Mouse (Mus musculus): ENCODE data around the gene Zdhhc22. TPM values are rescaled to one million over a fixed set of nuclear protein-coding genes. Genes with fewer than 3 reads are reported as not detected.

Zdhhc22 gene
- total RNA-seq (2015) = not detected in 2 replicates
- not detected in 2 replicates for total RNA-seq (2017)

DNA sequence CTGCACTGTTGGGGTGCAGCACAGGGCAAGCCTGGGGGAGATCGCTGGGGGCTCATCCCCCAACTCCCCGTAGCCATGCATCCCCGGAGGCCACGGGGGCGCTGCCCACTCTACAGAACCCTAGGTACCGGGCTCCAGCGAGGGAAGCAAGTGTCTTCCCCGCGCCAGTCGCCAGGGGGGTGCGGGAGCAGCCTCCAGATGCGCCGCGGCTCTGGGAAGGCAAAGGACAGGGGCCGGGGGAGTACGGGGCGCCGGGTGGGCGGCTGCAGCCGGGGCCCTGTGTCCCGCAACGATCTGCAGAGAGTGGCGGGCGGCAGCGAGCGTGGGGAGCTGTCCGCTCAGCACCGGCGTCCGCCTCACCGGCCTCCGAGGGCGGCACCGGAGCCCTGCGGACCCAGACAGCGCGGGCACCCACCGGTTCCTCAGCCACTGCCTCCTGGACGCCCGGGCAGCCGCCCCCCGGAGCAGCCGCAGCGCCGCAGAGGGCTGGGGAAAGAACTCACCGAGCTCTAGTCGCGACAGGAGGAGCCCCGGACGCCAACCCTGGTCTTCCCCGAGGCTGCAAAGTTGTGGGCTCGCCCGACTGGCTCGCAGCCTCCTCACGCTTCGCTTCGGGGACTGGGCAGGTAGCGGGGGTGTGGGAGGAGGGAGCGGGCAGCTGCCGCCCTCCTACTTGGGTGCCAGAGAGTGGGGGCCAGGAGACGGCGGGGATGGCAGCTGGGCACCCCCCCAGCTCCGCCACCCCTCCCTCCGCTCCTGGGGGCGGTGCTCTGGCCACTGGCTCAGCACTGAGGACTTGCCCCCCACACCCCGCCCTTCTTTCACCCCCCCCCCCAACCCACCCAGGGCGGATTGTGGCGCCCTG is at the start of gene Zdhhc22:
Gene Zdhhc22 (minus strand): TSS at position 541 of the 865 bp plus-strand sequence.
- ATAC-seq (replicated peaks; ENCODE audit: poor library complexity) = peak; percentile 79

DNA sequence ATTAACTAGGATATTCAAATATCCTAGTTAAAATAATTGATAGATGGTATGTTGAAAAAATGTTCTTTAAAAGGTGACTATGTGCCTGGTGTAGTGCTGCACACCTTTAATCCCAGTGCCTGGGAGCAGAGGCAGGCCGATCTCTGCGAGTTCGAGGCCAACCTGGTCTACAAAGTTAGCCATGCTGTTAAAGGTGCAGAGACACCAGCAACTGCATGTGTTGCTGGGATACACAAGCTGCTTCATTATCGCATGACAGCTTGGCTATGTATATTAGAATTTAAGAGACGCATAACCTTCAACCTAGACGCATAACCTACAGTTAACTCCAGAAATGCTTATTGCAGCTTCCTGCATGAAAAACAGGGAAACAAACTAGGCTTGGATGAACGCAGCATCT is 46.4 kb upstream of the Zdhhc22 start:
- no peak for ATAC-seq (replicated peaks; ENCODE audit: poor library complexity)

DNA sequence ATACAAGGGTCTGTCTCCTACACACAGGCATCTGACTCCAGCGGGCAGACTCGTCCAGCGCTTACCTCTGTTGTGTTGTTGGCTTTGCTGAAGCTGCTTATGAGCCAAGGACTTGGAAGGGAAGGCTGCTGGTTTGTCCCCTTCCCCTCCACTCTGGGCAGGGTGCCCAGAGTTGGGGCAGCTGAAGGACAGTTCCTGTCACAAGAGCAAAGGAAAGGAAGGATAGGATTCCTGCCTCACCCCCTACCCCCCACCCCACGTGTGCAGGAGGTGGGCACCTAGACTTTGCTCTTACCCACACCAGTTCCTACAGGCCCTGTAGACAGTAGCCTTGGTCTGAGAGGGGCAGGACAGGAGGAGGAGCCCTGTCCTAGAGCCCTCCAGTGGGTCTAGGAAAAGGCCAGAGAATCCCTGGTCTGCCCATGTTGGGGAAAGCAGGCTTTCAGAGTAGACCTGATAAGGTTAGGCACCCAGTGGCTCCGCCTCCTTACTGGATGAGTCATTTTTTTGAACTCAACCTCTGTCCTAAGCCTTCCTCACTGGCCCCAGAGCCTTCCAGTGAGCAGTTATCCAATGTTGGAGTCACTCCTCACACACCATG is 41.0 kb upstream of the Zdhhc22 start:
- ATAC-seq (replicated peaks; ENCODE audit: poor library complexity) = no peak

DNA sequence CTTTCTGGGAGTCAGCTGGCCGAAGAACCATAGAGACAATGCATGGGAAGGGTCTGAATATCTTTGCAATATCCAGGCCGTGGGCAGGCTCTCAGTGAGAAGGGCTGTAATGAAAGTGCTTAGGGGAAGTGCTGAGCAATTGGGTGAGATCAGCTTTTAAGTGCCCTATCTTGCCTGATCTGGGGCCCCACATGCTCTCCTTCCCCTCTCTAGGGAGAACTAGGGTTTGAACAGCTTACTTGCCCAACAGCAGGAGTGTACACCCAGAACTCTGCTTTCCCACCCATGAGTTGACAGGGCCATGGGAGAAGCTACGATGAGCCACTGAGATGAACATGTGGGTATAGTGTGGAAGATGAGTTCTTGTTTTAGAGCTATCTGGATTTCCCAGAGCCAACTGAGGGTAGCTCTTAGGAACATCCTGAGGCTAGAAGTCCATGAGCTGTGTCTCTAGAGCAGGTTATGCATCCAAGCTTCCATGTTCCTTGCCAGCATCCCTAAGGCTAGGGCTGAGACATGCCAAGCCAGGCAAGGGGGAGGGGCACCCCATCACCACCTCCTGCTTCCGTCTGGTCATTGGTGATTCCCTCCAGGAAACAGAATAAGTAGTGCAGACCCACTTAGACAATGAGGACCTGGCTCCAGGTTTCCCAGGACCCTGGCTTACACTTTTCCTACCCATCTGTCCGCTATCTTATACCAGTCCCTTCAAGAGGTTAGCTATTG is 39.2 kb upstream of the Zdhhc22 start:
- ATAC-seq (replicated peaks; ENCODE audit: poor library complexity) = no peak

DNA sequence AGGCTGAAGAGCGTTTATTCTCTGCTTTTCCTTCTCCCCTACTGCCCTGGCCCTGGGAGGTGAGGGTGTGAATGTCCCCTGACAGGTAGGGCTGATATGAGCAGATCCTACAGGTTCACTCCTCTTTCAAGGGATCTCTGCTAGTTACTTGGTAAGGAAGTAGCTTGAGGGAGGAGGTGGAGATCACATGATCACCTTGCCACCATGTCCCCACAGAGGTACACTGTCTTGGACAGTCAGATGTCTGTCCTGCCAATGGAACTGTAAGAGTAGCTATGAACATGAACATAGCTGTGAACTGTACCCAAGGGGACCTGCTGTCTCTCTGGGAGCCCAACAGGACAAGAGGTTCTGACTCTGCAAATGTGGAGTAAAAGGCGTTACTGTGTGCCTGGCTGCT is 37.8 kb upstream of the Zdhhc22 start:
- ATAC-seq (replicated peaks; ENCODE audit: poor library complexity) = no peak

DNA sequence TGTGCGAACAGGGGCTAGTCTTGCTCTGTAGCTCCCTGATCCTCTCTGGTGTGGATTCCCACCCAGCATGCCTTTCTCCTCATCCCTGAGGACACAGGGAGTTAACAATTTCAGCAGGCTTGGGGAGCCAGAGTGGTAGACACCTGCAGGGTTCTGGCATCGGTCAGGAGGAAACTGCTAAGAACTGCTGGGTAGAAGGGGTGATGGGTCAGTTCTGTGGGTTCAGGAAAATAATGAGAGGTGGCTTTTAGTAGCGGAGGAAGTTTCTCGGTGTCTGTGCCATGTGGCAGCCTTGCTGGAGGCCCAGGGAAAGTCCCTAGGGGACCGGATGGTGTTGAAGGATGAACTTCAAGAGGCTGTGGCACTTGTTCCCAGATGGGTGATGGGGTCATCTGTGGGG is 37.2 kb upstream of the Zdhhc22 start:
- ATAC-seq (replicated peaks; ENCODE audit: poor library complexity) = no peak

DNA sequence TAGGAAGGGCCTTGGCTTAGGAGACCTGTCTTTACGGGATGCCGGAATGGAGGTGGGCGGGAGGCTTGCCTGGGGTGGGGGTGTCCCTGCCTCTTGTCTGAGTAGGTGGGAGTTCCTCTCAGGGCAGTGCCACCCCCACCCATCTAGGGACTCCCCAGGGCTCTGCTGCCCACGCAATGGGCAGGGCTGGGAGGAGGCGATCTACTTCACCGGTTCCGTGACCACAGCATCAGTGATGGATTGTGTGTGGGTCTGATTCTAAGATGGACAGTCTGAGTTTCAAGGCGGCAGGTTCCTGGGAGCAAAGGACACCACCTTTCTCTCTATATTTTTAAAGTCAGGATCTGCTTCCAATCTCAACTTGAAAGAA is 36.6 kb upstream of the Zdhhc22 start:
- no peak for ATAC-seq (replicated peaks; ENCODE audit: poor library complexity)

DNA sequence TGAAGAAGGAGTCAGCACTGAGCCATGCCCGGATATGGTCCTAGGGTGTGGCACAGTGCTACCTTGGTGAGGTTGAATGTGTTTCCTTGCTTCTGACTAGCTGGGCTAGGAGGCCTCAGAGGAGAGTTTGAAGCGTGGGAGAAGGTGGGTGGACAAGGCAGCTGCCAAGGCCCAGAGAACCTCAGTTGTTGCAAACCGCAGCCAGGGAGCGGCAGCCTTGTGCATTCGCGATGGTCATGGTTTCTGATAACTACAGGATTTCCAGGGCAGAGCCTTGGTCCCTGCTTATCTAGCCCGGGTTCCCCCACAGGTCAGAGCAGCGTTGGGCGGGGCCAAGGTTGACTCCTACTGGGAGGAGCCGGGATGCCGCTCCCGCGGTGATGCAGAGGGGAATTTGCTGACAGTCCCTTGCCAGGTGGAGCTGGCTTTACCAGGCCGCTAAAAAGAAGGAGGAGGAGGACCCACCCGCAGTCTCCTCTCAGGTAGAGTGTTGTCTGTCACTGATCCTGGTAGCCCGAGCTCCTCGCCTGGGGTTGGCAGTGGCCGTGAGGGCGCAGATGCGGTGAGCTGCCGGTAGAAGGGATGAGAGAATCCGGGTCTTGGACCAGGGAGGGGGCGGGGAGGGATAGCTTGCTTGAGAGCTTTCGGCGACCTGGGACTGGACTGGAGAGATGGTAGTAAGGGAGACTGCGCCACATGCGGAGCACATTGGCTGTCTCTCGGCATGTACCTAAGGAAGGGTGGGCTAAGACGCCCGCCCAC is 36.1 kb upstream of the Zdhhc22 start:
- ATAC-seq (replicated peaks; ENCODE audit: poor library complexity) = peak; percentile 83

DNA sequence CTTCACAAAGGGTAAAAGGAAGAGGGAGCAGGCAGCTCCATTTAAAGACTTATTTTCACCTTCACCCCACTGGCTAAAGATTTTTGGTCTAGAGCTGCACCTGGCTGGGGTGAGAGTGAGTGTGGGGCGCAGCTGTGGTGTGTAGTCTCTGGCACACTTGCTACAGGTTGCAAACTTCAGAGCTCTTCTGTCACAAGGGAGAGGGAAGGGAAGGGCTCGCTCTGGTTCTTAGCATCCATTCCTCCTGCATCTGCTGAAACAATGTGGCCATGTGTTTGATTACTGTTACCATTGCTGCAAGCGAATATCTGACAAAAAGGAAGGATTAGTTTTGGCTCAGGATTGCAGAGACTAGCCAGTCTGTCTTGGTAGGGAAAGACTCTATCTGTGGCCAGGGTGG is 33.2 kb upstream of the Zdhhc22 start:
- no peak for ATAC-seq (replicated peaks; ENCODE audit: poor library complexity)

DNA sequence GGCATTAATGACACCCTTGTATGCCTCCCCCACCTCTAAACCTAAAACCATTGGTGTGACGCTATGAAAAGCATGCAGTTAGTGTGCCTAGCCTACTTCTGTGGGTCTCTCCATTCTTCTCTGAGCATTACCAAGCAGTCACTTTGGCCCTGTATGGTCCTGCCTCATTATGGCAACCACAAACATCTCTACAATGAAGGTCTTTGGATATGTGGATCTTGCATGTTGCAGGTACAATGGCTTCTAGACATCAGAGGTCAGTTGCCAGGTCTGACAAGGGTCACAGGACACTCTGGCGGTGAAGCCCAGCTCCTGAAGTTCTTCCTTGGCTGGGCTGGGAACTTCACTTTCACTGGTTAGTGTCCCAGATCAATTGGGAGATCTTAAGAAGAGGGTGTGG is 31.8 kb upstream of the Zdhhc22 start:
- no peak for ATAC-seq (replicated peaks; ENCODE audit: poor library complexity)

DNA sequence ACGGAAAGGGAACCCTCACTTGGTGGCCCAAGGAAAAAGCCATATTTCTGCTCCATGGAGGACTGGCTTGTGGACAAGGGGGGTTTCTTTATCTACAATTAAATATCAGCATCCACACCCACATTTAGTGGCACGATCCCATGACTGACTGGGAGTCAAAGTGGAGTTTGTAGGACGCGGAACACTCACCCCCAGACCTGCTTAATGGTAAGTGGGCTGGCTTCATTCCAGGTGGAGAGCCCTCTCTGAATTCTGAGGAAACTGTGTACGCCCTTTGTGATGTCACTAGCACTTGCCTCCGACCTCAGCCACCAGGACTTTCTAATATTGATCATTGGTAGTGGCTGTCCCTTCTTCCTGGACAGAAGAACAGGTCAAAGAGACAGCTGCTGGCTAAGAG is 30.8 kb upstream of the Zdhhc22 start, which contains the start of gene Tmem63c:
Gene Tmem63c (plus strand): TSS at position 301 of the 400 bp plus-strand sequence.
- no peak for ATAC-seq (replicated peaks; ENCODE audit: poor library complexity)

DNA sequence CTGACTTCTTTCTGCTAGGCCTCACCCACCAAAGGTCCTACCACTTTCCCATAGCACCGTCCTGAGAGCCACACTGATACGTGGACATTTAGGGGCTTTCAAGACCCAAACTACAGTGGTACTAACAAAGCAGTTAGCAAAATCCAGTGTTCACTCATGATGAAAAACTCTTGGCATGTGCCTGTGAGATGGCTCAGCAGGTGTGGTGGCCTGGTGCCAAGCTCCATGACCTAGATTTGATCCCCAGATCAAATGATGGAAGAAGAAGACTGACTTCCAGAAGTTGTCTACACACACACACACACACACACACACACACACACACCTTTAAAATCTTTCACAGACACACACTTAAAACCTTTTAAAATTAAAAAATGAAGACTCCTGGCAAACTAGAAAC is 28.5 kb upstream of the Zdhhc22 start:
- no peak for ATAC-seq (replicated peaks; ENCODE audit: poor library complexity)

DNA sequence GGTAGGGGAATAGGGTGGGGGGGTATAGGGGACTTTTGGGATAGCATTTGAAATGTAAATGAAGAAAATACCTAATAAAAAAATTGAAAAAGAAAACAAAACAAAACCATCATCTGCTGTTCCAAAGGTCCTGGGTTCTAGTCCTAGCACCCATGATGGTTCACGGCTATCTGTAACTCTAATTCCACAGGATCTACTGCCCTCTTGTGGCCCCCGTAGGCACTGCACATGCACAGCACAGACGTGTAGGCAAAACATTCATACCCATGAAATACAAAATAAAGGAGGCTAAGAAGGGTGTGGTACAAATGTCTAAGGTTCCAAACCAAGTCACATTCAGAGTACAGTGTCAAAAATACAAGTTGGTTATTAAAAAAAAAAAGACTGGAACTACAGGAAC is 26.8 kb upstream of the Zdhhc22 start:
- peak; percentile 61; the same call in 1 of the 2 replicates for ATAC-seq (replicated peaks; ENCODE audit: poor library complexity)

DNA sequence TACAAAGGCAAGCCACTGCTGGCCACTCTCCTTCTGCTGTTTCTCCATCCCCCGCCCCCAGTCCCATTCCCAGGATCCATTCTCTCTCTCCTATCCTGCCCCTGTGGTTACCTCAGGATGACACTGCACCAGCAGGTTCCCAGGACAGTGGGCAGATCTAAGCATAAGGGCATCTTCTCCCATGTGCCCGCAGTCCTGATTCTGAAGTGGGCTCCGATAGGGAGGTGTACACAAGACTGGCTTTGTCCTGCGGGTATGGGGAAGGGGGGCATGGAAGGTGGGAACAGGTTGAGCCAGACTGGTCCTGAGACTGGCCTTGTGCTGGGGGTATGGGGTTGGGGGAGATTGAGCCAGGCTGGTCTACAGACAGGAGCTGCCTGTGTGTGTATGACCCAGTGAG is 14.4 kb upstream of the Zdhhc22 start:
- no peak for ATAC-seq (replicated peaks; ENCODE audit: poor library complexity)

DNA sequence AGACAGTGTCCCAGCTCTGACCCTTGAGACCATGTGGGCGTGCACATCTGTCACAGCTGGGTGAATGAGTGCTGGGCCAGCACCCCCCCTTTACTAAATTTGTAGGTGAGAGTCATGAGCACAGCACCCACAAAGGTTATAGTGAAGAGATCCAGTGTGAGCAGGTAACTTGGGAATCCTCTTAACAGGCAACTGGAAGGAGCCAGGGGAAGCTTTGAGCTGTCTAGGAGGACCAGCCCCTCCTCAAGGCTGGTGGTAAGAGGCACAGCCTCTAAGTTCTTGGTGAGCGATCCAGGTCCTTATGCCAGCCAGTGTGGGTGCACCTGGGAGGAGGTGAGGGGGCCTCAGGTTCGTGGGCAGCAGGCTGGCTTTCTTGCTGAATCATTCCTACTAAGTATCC is 13.4 kb upstream of the Zdhhc22 start:
- no peak for ATAC-seq (replicated peaks; ENCODE audit: poor library complexity)

DNA sequence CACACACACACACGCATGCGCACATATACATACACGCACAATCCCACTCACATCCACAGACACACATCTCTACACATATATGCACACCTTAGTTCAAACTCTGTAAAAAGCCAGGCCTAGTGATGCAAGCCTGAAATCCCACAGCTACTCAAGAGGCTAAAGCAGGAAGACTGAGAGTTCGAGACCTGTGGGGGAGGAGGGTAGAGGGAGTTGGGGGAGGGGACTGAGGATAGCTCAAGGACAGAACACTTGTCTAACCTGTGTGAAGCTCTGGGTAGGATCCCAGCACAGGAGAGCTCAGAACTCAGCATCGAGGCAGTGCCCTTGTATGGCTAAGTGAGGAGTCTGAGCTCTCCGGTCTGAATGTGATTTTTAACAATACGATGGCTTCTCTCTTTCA is 12.6 kb upstream of the Zdhhc22 start:
- no peak for ATAC-seq (replicated peaks; ENCODE audit: poor library complexity)

DNA sequence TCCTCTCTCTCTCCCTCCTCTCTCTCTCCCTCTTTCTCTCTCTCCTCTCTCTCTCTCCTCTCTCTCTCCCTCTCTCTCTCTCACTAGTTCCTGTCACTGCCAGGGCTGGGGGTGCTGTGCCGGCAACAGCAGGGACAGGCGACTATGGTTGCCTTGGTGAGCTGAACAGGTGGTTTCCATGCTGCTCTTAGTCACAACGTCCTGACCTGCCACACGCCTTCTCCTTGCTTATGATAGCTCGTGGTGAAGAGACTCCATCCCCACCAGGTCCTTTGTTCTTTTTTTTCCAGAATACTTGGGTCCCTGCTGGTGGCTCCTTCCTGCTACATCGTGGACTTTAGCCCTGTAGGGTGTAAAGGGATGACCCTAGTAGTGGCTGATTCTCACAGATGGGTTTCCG is 12.0 kb upstream of the Zdhhc22 start:
- no peak for ATAC-seq (replicated peaks; ENCODE audit: poor library complexity)

DNA sequence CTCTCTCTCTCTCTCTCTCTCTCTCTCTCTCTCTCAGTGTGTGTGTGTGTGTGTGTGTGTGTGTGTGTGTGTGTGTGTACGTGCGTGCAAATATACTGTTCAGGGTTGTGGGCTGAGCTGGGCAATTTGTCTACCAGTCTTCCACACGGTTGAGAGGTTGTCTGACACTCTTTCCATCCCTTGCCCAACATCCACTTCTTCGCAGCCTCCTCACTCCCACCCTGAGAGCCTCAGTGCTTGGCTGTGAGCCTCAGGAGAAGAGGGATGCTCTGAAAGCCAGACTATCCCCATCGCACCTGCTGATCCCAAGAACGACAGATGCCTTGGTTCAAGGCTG is 10.6 kb upstream of the Zdhhc22 start:
- ATAC-seq (replicated peaks; ENCODE audit: poor library complexity) = no peak

DNA sequence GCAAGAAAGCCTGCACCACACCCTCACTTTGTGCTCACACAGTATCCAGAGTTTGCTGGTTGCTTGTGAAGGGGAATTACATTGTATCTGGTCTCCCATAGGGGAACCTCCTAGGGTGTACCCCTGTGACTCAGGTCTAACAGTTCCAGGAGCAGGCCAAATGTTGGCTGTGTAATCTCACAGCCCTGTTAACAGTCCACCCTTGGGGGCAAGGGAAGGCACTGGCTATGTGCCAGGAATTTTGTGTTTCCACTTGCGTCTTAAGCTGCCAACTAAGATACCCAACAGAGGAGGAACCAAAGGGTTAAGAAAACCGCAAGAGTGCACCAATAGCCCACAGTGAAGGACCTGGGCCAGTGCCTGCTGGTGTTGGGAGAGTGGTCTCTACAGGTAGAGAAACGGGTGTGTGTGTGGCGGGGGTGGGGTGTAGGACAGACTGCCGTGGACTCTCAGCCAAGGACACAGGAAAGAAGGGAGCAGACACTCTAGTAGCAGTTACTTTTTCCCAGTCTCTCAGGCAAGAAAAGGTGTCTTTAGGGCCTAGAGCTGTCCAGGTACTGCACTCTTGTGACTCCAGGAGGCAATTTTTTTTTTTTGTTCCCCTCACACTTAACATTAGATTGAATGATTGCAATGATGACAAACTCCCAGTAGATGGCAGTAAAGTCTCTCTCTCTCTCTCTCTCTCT is 10.1 kb upstream of the Zdhhc22 start:
- peak; percentile 69 for ATAC-seq (replicated peaks; ENCODE audit: poor library complexity)

DNA sequence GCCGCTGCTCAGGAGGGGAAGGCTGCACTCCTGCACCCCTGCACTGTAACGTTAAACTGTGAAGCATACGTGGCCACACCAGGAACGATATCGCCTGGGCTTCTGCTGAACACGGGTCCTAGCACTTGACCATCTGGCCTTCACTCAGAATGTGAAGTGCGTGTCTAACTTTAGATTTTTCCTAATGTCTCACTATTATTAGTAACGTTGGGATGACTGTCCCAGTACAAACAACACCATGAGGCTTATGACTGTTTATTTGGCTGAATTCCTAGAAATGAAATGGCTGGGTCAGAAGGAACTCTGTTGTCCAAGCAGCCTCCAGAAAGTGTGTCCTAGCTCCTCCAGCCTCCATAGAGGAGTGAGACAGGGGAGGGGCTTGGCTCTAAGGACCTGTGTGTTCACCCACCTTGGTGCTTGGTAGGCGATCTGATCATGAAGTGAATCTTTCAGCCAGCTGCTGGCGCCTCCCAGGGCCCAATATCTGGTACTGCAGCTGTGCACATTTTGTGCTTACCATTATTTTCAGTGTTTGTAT is 9.1 kb upstream of the Zdhhc22 start:
- 0 out of 2 replicates have a peak, but pooled peaks have one; percentile 38 for ATAC-seq (replicated peaks; ENCODE audit: poor library complexity)

All from megakaryocyte progenitor cell, adult 5-6 weeks (primary cell).